In genomic region chr16:18231047-18231446, GRCm38 (mm10) we compare ENCODE assay signal across 26 mouse cellular contexts. TPM values are rescaled to one million over a fixed set of nuclear protein-coding genes. Genes with fewer than 3 reads are reported as not detected.
DNase-seq lines count a peak whose midpoint lies in the region; ATAC-seq and TF ChIP-seq lines count a peak whose summit lies in the region.
"Had no signal": no experiment of that assay in that cellular context is flagged by ENCODE, and none has a peak within 500 bp of the region (broad histone marks: within the 10 kb centered on the region; RNA-seq: fewer than 3 reads in every experiment).

No protein-coding gene starts in this region.

- H3K27me3 ChIP-seq in heart, adult 2 months (ENCODE audit: control insufficient read depth, insufficient read depth, low read length): no peaks in the 10 kb centered on the region
- no peaks in the 10 kb centered on the region for H3K27me3 ChIP-seq in hindbrain, embryonic 13.5 days
- H3K27me3 ChIP-seq in hindbrain, embryonic 16.5 days (replicated peaks; ENCODE audit: control insufficient read depth, insufficient read depth, low read length): no peaks in the 10 kb centered on the region
- no peaks in the 10 kb centered on the region for H3K27me3 ChIP-seq in heart, embryonic 16.5 days (ENCODE audit: control insufficient read depth, insufficient read depth, low read length)
- H3K27me3 ChIP-seq: midbrain, embryonic 15.5 days had no signal

- no peak for DNase-seq in heart, adult 2 months
- no peak for DNase-seq in heart, adult 9 months (ENCODE audit: low spot score in 2 of 2)
- peak; percentile 62 for DNase-seq in thymus, postnatal 14 days
- no peak for DNase-seq in right cerebral cortex, postnatal 36 days (ENCODE audit: low spot score in 2 of 2)
- DNase-seq: adrenal gland, postnatal 36 days; B cell, adult 2 months; cerebellum, adult 8-10 months; kidney, adult 2 months; kidney, postnatal 10 days; lung, adult 2 months; right cerebral cortex, postnatal 25 days had no signal

- TF ChIP-seq CTCF in heart, adult 2 months (IDR thresholded peaks at IDR 0.05): no peak

- TF ChIP-seq POLR2A in heart, adult 2 months (IDR thresholded peaks at IDR 0.05; ENCODE audit: insufficient read depth, low read depth, low read length): no peak

- no peak for ATAC-seq in hindbrain, embryonic 13.5 days (ENCODE audit: low FRiP score)
- no peak for ATAC-seq in hindbrain, embryonic 16.5 days
- ATAC-seq in heart, embryonic 16.5 days (replicated peaks; ENCODE audit: extremely low read depth, insufficient read depth, low FRiP score): no peak
- ATAC-seq: liver, embryonic 12.5 days; midbrain, embryonic 15.5 days had no signal

- TF ChIP-seq EP300 in heart, adult 2 months (IDR thresholded peaks at IDR 0.05; ENCODE audit: insufficient read depth, low read depth, low read length): no peak

- peaks cover 4% of the 10 kb centered on the region for H3K79me2 ChIP-seq in heart, adult 2 months (replicated peaks; ENCODE audit: control insufficient read depth, insufficient read depth, low read length)

- peak overlapping the region; percentile 85; the same call in 1 of the 2 replicates for H3K27ac ChIP-seq in heart, adult 2 months
- H3K27ac ChIP-seq in hindbrain, embryonic 13.5 days: no peak overlapping the region
- no peak overlapping the region for H3K27ac ChIP-seq in hindbrain, embryonic 16.5 days (ENCODE audit: low read depth, low read length)
- peak overlapping the region; percentile 99 for H3K27ac ChIP-seq in heart, embryonic 16.5 days (ENCODE audit: low read length)
- H3K27ac ChIP-seq: embryonic facial prominence, embryonic 10.5 days; hindbrain, embryonic 10.5 days; liver, embryonic 12.5 days; midbrain, embryonic 15.5 days had no signal

- no peak overlapping the region for H3K9ac ChIP-seq in heart, adult 2 months (ENCODE audit: low read depth, low read length)
- H3K9ac ChIP-seq in hindbrain, embryonic 13.5 days: 0 out of 2 replicates have a peak overlapping the region, but pooled peaks have one; percentile 2
- no peak overlapping the region for H3K9ac ChIP-seq in hindbrain, embryonic 16.5 days (ENCODE audit: low read depth, low read length)
- peak overlapping the region; percentile 46 for H3K9ac ChIP-seq in heart, embryonic 16.5 days (ENCODE audit: low read length)
- H3K9ac ChIP-seq: liver, embryonic 12.5 days; midbrain, embryonic 15.5 days had no signal

- intact Hi-C loops in heart, adult 2 months (cut with DNase I): loop anchor here (10.0 kb wide), 1 partner anchor 306 kb away; the partner anchor contains the start of gene Slc25a1

- no peak overlapping the region for H3K4me2 ChIP-seq in hindbrain, embryonic 13.5 days
- no peak overlapping the region for H3K4me2 ChIP-seq in hindbrain, embryonic 16.5 days (ENCODE audit: low read length)
- peak overlapping the region; percentile 70 for H3K4me2 ChIP-seq in heart, embryonic 16.5 days (ENCODE audit: low read depth, low read length)
- H3K4me2 ChIP-seq: liver, embryonic 12.5 days; midbrain, embryonic 15.5 days had no signal

- H3K36me3 ChIP-seq in heart, adult 2 months (ENCODE audit: control insufficient read depth, insufficient read depth, low read length): no peaks in the 10 kb centered on the region
- peaks cover 27% of the 10 kb centered on the region for H3K36me3 ChIP-seq in hindbrain, embryonic 13.5 days
- peaks cover 18% of the 10 kb centered on the region for H3K36me3 ChIP-seq in hindbrain, embryonic 16.5 days (ENCODE audit: control insufficient read depth, insufficient read depth, low read length)
- H3K36me3 ChIP-seq in heart, embryonic 16.5 days (ENCODE audit: control insufficient read depth, insufficient read depth): peaks cover 18% of the 10 kb centered on the region

- 65% methylated on average over 3 of the region's 3 CpGs for WGBS in heart, adult 2 months
- 84% methylated on average over 3 of the region's 3 CpGs for WGBS in hindbrain, embryonic 13.5 days
- WGBS in hindbrain, embryonic 16.5 days: 87% methylated on average over 3 of the region's 3 CpGs
- 72% methylated on average over 3 of the region's 3 CpGs for WGBS in heart, embryonic 16.5 days

- peaks cover 29% of the 10 kb centered on the region for H3K4me1 ChIP-seq in heart, adult 2 months (ENCODE audit: control insufficient read depth, insufficient read depth, low read length)
- H3K4me1 ChIP-seq in hindbrain, embryonic 13.5 days (replicated peaks): peaks cover 58% of the 10 kb centered on the region
- H3K4me1 ChIP-seq in hindbrain, embryonic 16.5 days (ENCODE audit: control insufficient read depth, insufficient read depth, low read depth, low read length): peaks cover 34% of the 10 kb centered on the region
- H3K4me1 ChIP-seq in heart, embryonic 16.5 days (ENCODE audit: control insufficient read depth, insufficient read depth, low read length): peaks cover 55% of the 10 kb centered on the region

- no peaks in the 10 kb centered on the region for H3K9me3 ChIP-seq in hindbrain, embryonic 13.5 days
- no peaks in the 10 kb centered on the region for H3K9me3 ChIP-seq in hindbrain, embryonic 16.5 days (ENCODE audit: control insufficient read depth, low read length)
- H3K9me3 ChIP-seq in heart, embryonic 16.5 days (replicated peaks; ENCODE audit: control insufficient read depth, low read length): no peaks in the 10 kb centered on the region
- H3K9me3 ChIP-seq: embryonic facial prominence, embryonic 10.5 days; hindbrain, embryonic 10.5 days; liver, embryonic 12.5 days; megakaryocyte, embryonic 14.5 days; midbrain, embryonic 15.5 days had no signal

- no peak overlapping the region for H3K4me3 ChIP-seq in heart, adult 2 months
- H3K4me3 ChIP-seq in hindbrain, embryonic 13.5 days: no peak overlapping the region
- no peak overlapping the region for H3K4me3 ChIP-seq in hindbrain, embryonic 16.5 days (ENCODE audit: low read length)
- H3K4me3 ChIP-seq in heart, embryonic 16.5 days (ENCODE audit: low read length): no peak overlapping the region
- H3K4me3 ChIP-seq: embryonic facial prominence, embryonic 10.5 days; hindbrain, embryonic 10.5 days; liver, embryonic 12.5 days; megakaryocyte, embryonic 14.5 days; midbrain, embryonic 15.5 days; myocyte had no signal

RNA-seq across cellular contexts. Expression of gene Zdhhc8, which starts 3.9 kb away (rescaled TPM):
- total RNA-seq in heart, adult 2 months (2021): 10 to 100 TPM; 19.6 to 22.7 TPM
- 36.0 and 51.5 TPM in 2 replicates for polyA plus RNA-seq in heart, adult 2 months (2012; rRNA removed)
- 11.9 and 12.2 TPM in 2 replicates for polyA plus RNA-seq in hindbrain, embryonic 13.5 days (2015; fragmentation: Nextera tagmentation; extraction: Ambion mirVana)
- polyA plus RNA-seq in hindbrain, embryonic 16.5 days (2015; fragmentation: Nextera tagmentation; extraction: Ambion mirVana): 8.0 and 14.6 TPM in 2 replicates
- 16.3 and 22.7 TPM in 2 replicates for polyA plus RNA-seq in heart, embryonic 16.5 days (2015; fragmentation: Nextera tagmentation; extraction: Ambion mirVana)

RNA-seq across cellular contexts. Expression of gene Ccdc188, which starts 13.4 kb away (rescaled TPM):
- total RNA-seq in heart, adult 2 months (2021): not detected
- not detected in 2 replicates for polyA plus RNA-seq in heart, adult 2 months (2012; rRNA removed)
- polyA plus RNA-seq in hindbrain, embryonic 13.5 days (2015; fragmentation: Nextera tagmentation; extraction: Ambion mirVana): not detected in 2 replicates
- polyA plus RNA-seq in hindbrain, embryonic 16.5 days (2015; fragmentation: Nextera tagmentation; extraction: Ambion mirVana): 0.11 TPM in 1 of 2 replicates, not detected in the other
- 0.17 TPM in 1 of 2 replicates, not detected in the other for polyA plus RNA-seq in heart, embryonic 16.5 days (2015; fragmentation: Nextera tagmentation; extraction: Ambion mirVana)
- total RNA-seq: adrenal gland, postnatal 36 days; gastrocnemius, adult 8-10 months; layer of hippocampus, adult 18-20 months; neutrophil, adult 5-6 weeks had no signal
- polyA plus RNA-seq: embryonic facial prominence, embryonic 10.5 days; forebrain, embryonic 11.5 days; kidney, adult 2 months; limb, embryonic 11.5 days; liver, embryonic 12.5 days; lung, adult 2 months; myocyte; stomach, embryonic 16.5 days had no signal

RNA-seq across cellular contexts. Expression of gene Trmt2a, which starts 17.4 kb away (rescaled TPM):
- total RNA-seq in heart, adult 2 months (2021): 10 to 100 TPM; 19.6 to 19.8 TPM
- 26.8 and 32.4 TPM in 2 replicates for polyA plus RNA-seq in heart, adult 2 months (2012; rRNA removed)
- 95.8 and 98.7 TPM in 2 replicates for polyA plus RNA-seq in hindbrain, embryonic 13.5 days (2015; fragmentation: Nextera tagmentation; extraction: Ambion mirVana)
- polyA plus RNA-seq in hindbrain, embryonic 16.5 days (2015; fragmentation: Nextera tagmentation; extraction: Ambion mirVana): 100 and 105 TPM in 2 replicates
- polyA plus RNA-seq in heart, embryonic 16.5 days (2015; fragmentation: Nextera tagmentation; extraction: Ambion mirVana): 65.9 and 69.9 TPM in 2 replicates

RNA-seq across cellular contexts. Expression of gene Ranbp1, which starts 17.5 kb away (rescaled TPM):
- total RNA-seq in heart, adult 2 months (2021): 10 to 100 TPM; 40.1 to 41.2 TPM
- polyA plus RNA-seq in heart, adult 2 months (2012; rRNA removed): 20.9 and 25.1 TPM in 2 replicates
- 444 and 462 TPM in 2 replicates for polyA plus RNA-seq in hindbrain, embryonic 13.5 days (2015; fragmentation: Nextera tagmentation; extraction: Ambion mirVana)
- polyA plus RNA-seq in hindbrain, embryonic 16.5 days (2015; fragmentation: Nextera tagmentation; extraction: Ambion mirVana): 362 and 365 TPM in 2 replicates
- 295 and 343 TPM in 2 replicates for polyA plus RNA-seq in heart, embryonic 16.5 days (2015; fragmentation: Nextera tagmentation; extraction: Ambion mirVana)

RNA-seq across cellular contexts. Expression of gene Gm49776, which starts 27.1 kb away (rescaled TPM):
- not detected for total RNA-seq in heart, adult 2 months (2021)
- polyA plus RNA-seq in heart, adult 2 months (2012; rRNA removed): not detected in 2 replicates
- polyA plus RNA-seq in hindbrain, embryonic 13.5 days (2015; fragmentation: Nextera tagmentation; extraction: Ambion mirVana): 3.3 TPM in 1 of 2 replicates, not detected in the other
- polyA plus RNA-seq in hindbrain, embryonic 16.5 days (2015; fragmentation: Nextera tagmentation; extraction: Ambion mirVana): 1.3 TPM in 1 of 2 replicates, not detected in the other
- 3.2 TPM in 1 of 2 replicates, not detected in the other for polyA plus RNA-seq in heart, embryonic 16.5 days (2015; fragmentation: Nextera tagmentation; extraction: Ambion mirVana)
- total RNA-seq: gastrocnemius, adult 8-10 months; layer of hippocampus, adult 18-20 months; neutrophil, adult 5-6 weeks had no signal
- polyA plus RNA-seq: forebrain, embryonic 11.5 days; hindbrain, embryonic 10.5 days; kidney, adult 2 months; liver, embryonic 12.5 days; midbrain, embryonic 15.5 days; stomach, embryonic 16.5 days had no signal

Comparison
In these comparisons a context has a peak if more than half of its experiments do, and no peak if none do; other contexts are left out.
1. H3K9ac ChIP-seq: peak in hindbrain, embryonic 13.5 days (single experiment) and heart, embryonic 16.5 days (single experiment); none in heart, adult 2 months (single experiment) and hindbrain, embryonic 16.5 days (single experiment).
2. H3K27ac ChIP-seq: peak in heart, adult 2 months (single experiment) and heart, embryonic 16.5 days (single experiment); none in hindbrain, embryonic 13.5 days (single experiment) and hindbrain, embryonic 16.5 days (single experiment).